Mouse (Mus musculus) liver, postnatal 0 days (tissue): ENCODE results near the gene March1. TPM values are rescaled to one million over a fixed set of nuclear protein-coding genes. Genes with fewer than 3 reads are reported as not detected.

Source experiments
- ATAC-seq: fragments of 200-750 bp; cut with Nextera tagmentation; 2 replicates; pipeline ENCODE4 v1.8.0; 2017; ENCODE audit warnings: mild to moderate bottlenecking, moderate library complexity
- DNase-seq: peaks from one replicate; pipeline ENCODE4 v3.0.0-alpha.2; 2016
- H3K27ac ChIP-seq: fragments of 300-500 bp; sonication (generic); 2 replicates; pipeline ENCODE4 v1.5.1; 2014; ENCODE audit warnings: antibody characterized with exemption, moderate library complexity, mild to moderate bottlenecking, low read depth
- H3K27me3 ChIP-seq: fragments of 300-500 bp; sonication (generic); 2 replicates; pipeline ENCODE4 v1.6.1; 2014; ENCODE audit warnings: low read length, control low read depth, mixed read lengths; ENCODE audit not compliant: insufficient read depth
- H3K36me3 ChIP-seq: fragments of 300-500 bp; sonication (generic); replicated peaks from 2 replicates; pipeline ENCODE4 v1.6.1; 2014; ENCODE audit warnings: mild to moderate bottlenecking, control low read depth, low read length, moderate library complexity, mixed read lengths; ENCODE audit not compliant: insufficient read depth
- H3K4me1 ChIP-seq: fragments of 300-500 bp; sonication (generic); 2 replicates; pipeline ENCODE4 v1.6.1; 2014; ENCODE audit warnings: antibody characterized with exemption, mild to moderate bottlenecking, control low read depth; ENCODE audit not compliant: insufficient read depth
- H3K4me2 ChIP-seq: fragments of 300-500 bp; sonication (generic); 2 replicates; pipeline ENCODE4 v1.6.1; 2014; ENCODE audit warnings: low read depth, mild to moderate bottlenecking, low read length, moderate library complexity, mixed read lengths
- H3K4me3 ChIP-seq: fragments of 300-500 bp; sonication (generic); 2 replicates; pipeline ENCODE4 v1.5.1; 2014; ENCODE audit warnings: low read depth, low read length
- H3K9ac ChIP-seq: fragments of 300-500 bp; sonication (generic); replicated peaks from 2 replicates; pipeline ENCODE4 v1.6.1; 2014; ENCODE audit warnings: mild to moderate bottlenecking, moderate library complexity
- H3K9me3 ChIP-seq: fragments of 300-500 bp; sonication (generic); 2 replicates; pipeline ENCODE4 v1.6.1; 2016; ENCODE audit warnings: mild to moderate bottlenecking, control low read depth, low read length, mixed read lengths
- CTCF ChIP-seq: sonication (generic); IDR thresholded peaks from 2 replicates; pipeline ENCODE4 v1.5.1; 2016; ENCODE audit warnings: antibody characterized with exemption, low read depth
- EP300 ChIP-seq: IDR thresholded peaks from 2 replicates; pipeline ENCODE4 v1.6.1; 2016; ENCODE audit warnings: antibody characterized with exemption, low read depth, mild to moderate bottlenecking
- WGBS: fragments of 180-500 bp; shearing (Covaris S2); extraction: QIAGEN DNeasy Blood & Tissue Kit; methylation state at CpG from one replicate; pipeline ENCODE4 v1.1.7; 2014; ENCODE audit not compliant: insufficient replicate concordance; 5-methylcytosine and 5-hydroxymethylcytosine counted together
- polyA plus RNA-seq: library from polyadenylated mRNA; unstranded; fragments of >200 nt; fragmentation: Nextera tagmentation; extraction: Ambion mirVana; gene quantifications from 2 replicates; pipeline ENCODE4 v1.2.1, GENCODE M21; 2015

March1 gene
- polyA plus RNA-seq, 1 experiment from 2014 or later = 1.4 TPM

GRCm38 (mm10) chr8:66317824-66318223 is 700.1 kb downstream of the March1 start:
- no peak overlapping the region for H3K4me3 ChIP-seq
- 84% methylated on average over 7 of the region's 7 CpGs for WGBS
- DNase-seq (no peak), ATAC-seq (no peak)
- TF ChIP-seq EP300 (no peak), CTCF (no peak)
- no peaks in the 10 kb centered on the region for H3K9me3 ChIP-seq
- no peak overlapping the region for H3K9ac ChIP-seq
- H3K27me3 ChIP-seq = no peaks in the 10 kb centered on the region
- H3K36me3 ChIP-seq = no peaks in the 10 kb centered on the region
- no peak overlapping the region for H3K4me2 ChIP-seq
- H3K4me1 ChIP-seq = no peaks in the 10 kb centered on the region
- no peak overlapping the region for H3K27ac ChIP-seq

GRCm38 (mm10) chr8:66323045-66323807 is 705.5 kb downstream of the March1 start:
- Histone ChIP-seq H3K27me3 (no peaks in the 10 kb centered on the region), H3K4me2 (no peak overlapping the region), H3K4me3 (no peak overlapping the region), H3K9me3 (no peaks in the 10 kb centered on the region), H3K36me3 (no peaks in the 10 kb centered on the region), H3K9ac (no peak overlapping the region), H3K4me1 (no peaks in the 10 kb centered on the region), H3K27ac (no peak overlapping the region)
- TF ChIP-seq CTCF (peak; percentile 82), EP300 (no peak)
- ATAC-seq (peak; percentile 29; the same call in 1 of the 2 replicates), DNase-seq (peak; percentile 40)
- 20% methylated on average over 4 of the region's 4 CpGs for WGBS

GRCm38 (mm10) chr8:66326396-66326795 is 708.7 kb downstream of the March1 start:
- Histone ChIP-seq H3K9ac (no peak overlapping the region), H3K36me3 (no peaks in the 10 kb centered on the region), H3K4me3 (no peak overlapping the region), H3K4me2 (no peak overlapping the region), H3K4me1 (no peaks in the 10 kb centered on the region), H3K27ac (no peak overlapping the region), H3K9me3 (no peaks in the 10 kb centered on the region), H3K27me3 (no peaks in the 10 kb centered on the region)
- no peak for DNase-seq
- ATAC-seq = no peak
- TF ChIP-seq CTCF (no peak), EP300 (no peak)

- WGBS = 72% methylated on average over 3 of the region's 3 CpGs
- no peak overlapping the region for H3K4me2 ChIP-seq
- no peak for DNase-seq
- H3K36me3 ChIP-seq = no peaks in the 10 kb centered on the region
- no peak overlapping the region for H3K27ac ChIP-seq
- no peak overlapping the region for H3K9ac ChIP-seq
- ATAC-seq = no peak
- H3K4me1 ChIP-seq = no peaks in the 10 kb centered on the region
- no peaks in the 10 kb centered on the region for H3K27me3 ChIP-seq
- no peak overlapping the region for H3K4me3 ChIP-seq
- TF ChIP-seq CTCF (no peak), EP300 (no peak)
- H3K9me3 ChIP-seq = no peaks in the 10 kb centered on the region
These were observed 714.5 kb downstream of the March1 start for GRCm38 (mm10) chr8:66332206-66332605.

- 54% methylated on average over 3 of the region's 3 CpGs for WGBS
- H3K9ac ChIP-seq = no peak overlapping the region
- H3K27me3 ChIP-seq = no peaks in the 10 kb centered on the region
- no peaks in the 10 kb centered on the region for H3K4me1 ChIP-seq
- no peak for TF ChIP-seq CTCF
- TF ChIP-seq EP300 = no peak
- ATAC-seq = no peak
- no peaks in the 10 kb centered on the region for H3K36me3 ChIP-seq
- no peak for DNase-seq
- H3K27ac ChIP-seq = peak overlapping the region; percentile 57; the same call in 1 of the 2 replicates
- H3K4me3 ChIP-seq = no peak overlapping the region
- no peak overlapping the region for H3K4me2 ChIP-seq
- no peaks in the 10 kb centered on the region for H3K9me3 ChIP-seq
These were observed 716.6 kb downstream of the March1 start for GRCm38 (mm10) chr8:66334265-66334664.

GRCm38 (mm10) chr8:66339551-66339950 is 721.9 kb downstream of the March1 start:
- Histone ChIP-seq H3K9ac (no peak overlapping the region), H3K4me1 (no peaks in the 10 kb centered on the region), H3K36me3 (no peaks in the 10 kb centered on the region), H3K4me3 (no peak overlapping the region), H3K9me3 (no peaks in the 10 kb centered on the region), H3K27me3 (no peaks in the 10 kb centered on the region), H3K27ac (no peak overlapping the region), H3K4me2 (no peak overlapping the region)
- DNase-seq (no peak), ATAC-seq (no peak)
- no peak for TF ChIP-seq EP300
- no peak for TF ChIP-seq CTCF
- 55% methylated on average over 3 of the region's 3 CpGs for WGBS
